Mouse (Mus musculus) forebrain, embryonic 12.5 days (tissue): ENCODE data around the gene Prune2. TPM values are rescaled to one million over a fixed set of nuclear protein-coding genes. Genes with fewer than 3 reads are reported as not detected.

ENCODE experiments used
- ATAC-seq: fragments of 200-750 bp; cut with Nextera tagmentation; 2 replicates; pipeline ENCODE4 v1.8.0; 2017; ENCODE audit warnings: moderate TSS enrichment; ENCODE audit not compliant: low FRiP score
- H3K27ac ChIP-seq: fragments of 300-500 bp; sonication (generic); 2 replicates; pipeline ENCODE4 v1.5.1; 2016; ENCODE audit warnings: mild to moderate bottlenecking
- H3K27me3 ChIP-seq: fragments of 300-500 bp; sonication (generic); 2 replicates; pipeline ENCODE4 v1.6.1; 2016; ENCODE audit warnings: mild to moderate bottlenecking
- H3K36me3 ChIP-seq: fragments of 300-500 bp; sonication (generic); replicated peaks from 2 replicates; pipeline ENCODE4 v1.6.1; 2016; ENCODE audit warnings: mild to moderate bottlenecking
- H3K4me1 ChIP-seq: fragments of 300-500 bp; sonication (generic); 2 replicates; pipeline ENCODE4 v1.6.1; 2016
- H3K4me2 ChIP-seq: fragments of 300-500 bp; sonication (generic); 2 replicates; pipeline ENCODE4 v1.6.1; 2016; ENCODE audit warnings: mild to moderate bottlenecking, moderate library complexity
- H3K4me3 ChIP-seq: fragments of 300-500 bp; sonication (generic); replicated peaks from 2 replicates; pipeline ENCODE4 v1.5.1; 2016; ENCODE audit warnings: mild to moderate bottlenecking
- H3K9ac ChIP-seq: fragments of 300-500 bp; sonication (generic); 2 replicates; pipeline ENCODE4 v1.6.1; 2016; ENCODE audit warnings: mild to moderate bottlenecking
- H3K9me3 ChIP-seq: fragments of 300-500 bp; sonication (generic); 2 replicates; pipeline ENCODE4 v1.6.1; 2016
- WGBS: fragments of 180-500 bp; shearing (Covaris S2); methylation state at CpG from one replicate; pipeline ENCODE4 v1.1.7; 2016; 5-methylcytosine and 5-hydroxymethylcytosine counted together
- polyA plus RNA-seq: library from polyadenylated mRNA; unstranded; fragments of >200 nt; fragmentation: Nextera tagmentation; extraction: Ambion mirVana; gene quantifications from 2 replicates; pipeline ENCODE4 v1.2.1, GENCODE M21; 2016

The Prune2 gene
- polyA plus RNA-seq = 1.5 and 2.8 TPM in 2 replicates

GRCm38 (mm10) chr19:16955613-16956271, at the start of gene Prune2:
Prune2 (plus strand) TSS chr19:16956118.
- H3K9ac ChIP-seq = peak within 1 kb of the TSS; percentile 48
- H3K36me3 ChIP-seq = no peaks in the 10 kb centered on the region
- H3K4me2 ChIP-seq = peak within 1 kb of the TSS; percentile 92
- peak within 1 kb of the TSS; percentile 45 for H3K4me3 ChIP-seq
- ATAC-seq = peak; percentile 93
- under 1% methylated on average over 36 of the region's 36 CpGs for WGBS
- H3K27ac ChIP-seq = no peak within 1 kb of the TSS
- no peaks in the 10 kb centered on the region for H3K9me3 ChIP-seq
- peaks cover 30% of the 10 kb centered on the region for H3K27me3 ChIP-seq
- H3K4me1 ChIP-seq = peaks cover 16% of the 10 kb centered on the region

GRCm38 (mm10) chr19:16911507-16911906, 44.4 kb upstream of the Prune2 start:
- Histone ChIP-seq H3K4me1 (no peaks in the 10 kb centered on the region), H3K27ac (no peak overlapping the region), H3K36me3 (no peaks in the 10 kb centered on the region), H3K4me3 (no peak overlapping the region), H3K9ac (no peak overlapping the region), H3K27me3 (no peaks in the 10 kb centered on the region), H3K4me2 (no peak overlapping the region), H3K9me3 (no peaks in the 10 kb centered on the region)
- 70% methylated on average over 5 of the region's 5 CpGs for WGBS
- no peak for ATAC-seq

- 80% methylated on average over 4 of the region's 4 CpGs for WGBS
- 0 out of 2 replicates have a peak, but pooled peaks cover 4% of the 10 kb centered on the region for H3K9me3 ChIP-seq
- H3K9ac ChIP-seq = no peak overlapping the region
- no peaks in the 10 kb centered on the region for H3K27me3 ChIP-seq
- H3K36me3 ChIP-seq = no peaks in the 10 kb centered on the region
- ATAC-seq = no peak
- H3K4me1 ChIP-seq = no peaks in the 10 kb centered on the region
- no peak overlapping the region for H3K4me2 ChIP-seq
- H3K27ac ChIP-seq = no peak overlapping the region
- no peak overlapping the region for H3K4me3 ChIP-seq
These were observed 31.4 kb upstream of the Prune2 start for GRCm38 (mm10) chr19:16924516-16924915.

GRCm38 (mm10) chr19:16934664-16935063, 21.3 kb upstream of the Prune2 start:
- no peak overlapping the region for H3K4me2 ChIP-seq
- H3K36me3 ChIP-seq = no peaks in the 10 kb centered on the region
- H3K9ac ChIP-seq = no peak overlapping the region
- ATAC-seq = no peak
- no peaks in the 10 kb centered on the region for H3K27me3 ChIP-seq
- 86% methylated on average over 8 of the region's 8 CpGs for WGBS
- H3K9me3 ChIP-seq = no peaks in the 10 kb centered on the region
- H3K27ac ChIP-seq = no peak overlapping the region
- H3K4me1 ChIP-seq = no peaks in the 10 kb centered on the region
- no peak overlapping the region for H3K4me3 ChIP-seq

- no peak overlapping the region for H3K4me3 ChIP-seq
- H3K4me2 ChIP-seq = no peak overlapping the region
- H3K27ac ChIP-seq = no peak overlapping the region
- no peak overlapping the region for H3K9ac ChIP-seq
- ATAC-seq = no peak
- H3K4me1 ChIP-seq = no peaks in the 10 kb centered on the region
- 79% methylated on average over 2 of the region's 2 CpGs for WGBS
- no peaks in the 10 kb centered on the region for H3K9me3 ChIP-seq
- no peaks in the 10 kb centered on the region for H3K27me3 ChIP-seq
- no peaks in the 10 kb centered on the region for H3K36me3 ChIP-seq
These were observed 7.1 kb upstream of the Prune2 start for GRCm38 (mm10) chr19:16948794-16949313.

GRCm38 (mm10) chr19:16949341-16949740, 6.6 kb upstream of the Prune2 start:
- no peak overlapping the region for H3K27ac ChIP-seq
- no peak overlapping the region for H3K4me2 ChIP-seq
- H3K9me3 ChIP-seq = no peaks in the 10 kb centered on the region
- no peaks in the 10 kb centered on the region for H3K4me1 ChIP-seq
- WGBS = 91% methylated on average over 2 of the region's 2 CpGs
- ATAC-seq = no peak
- H3K27me3 ChIP-seq = peaks cover 3% of the 10 kb centered on the region; the same call in 1 of the 2 replicates
- H3K36me3 ChIP-seq = no peaks in the 10 kb centered on the region
- no peak overlapping the region for H3K4me3 ChIP-seq
- no peak overlapping the region for H3K9ac ChIP-seq

- Histone ChIP-seq H3K4me1 (no peaks in the 10 kb centered on the region), H3K9ac (no peak overlapping the region), H3K9me3 (no peaks in the 10 kb centered on the region), H3K36me3 (no peaks in the 10 kb centered on the region), H3K4me3 (no peak overlapping the region), H3K4me2 (no peak overlapping the region), H3K27me3 (peaks cover 10% of the 10 kb centered on the region; the same call in 1 of the 2 replicates), H3K27ac (no peak overlapping the region)
- 73% methylated on average over 9 of the region's 9 CpGs for WGBS
- ATAC-seq = no peak
These were observed 5.9 kb upstream of the Prune2 start for GRCm38 (mm10) chr19:16950051-16950450.

GRCm38 (mm10) chr19:16950664-16951363, 5.1 kb upstream of the Prune2 start:
- no peak overlapping the region for H3K27ac ChIP-seq
- no peak overlapping the region for H3K4me2 ChIP-seq
- H3K4me1 ChIP-seq = peaks cover 7% of the 10 kb centered on the region
- no peak overlapping the region for H3K9ac ChIP-seq
- ATAC-seq = no peak
- no peaks in the 10 kb centered on the region for H3K36me3 ChIP-seq
- H3K9me3 ChIP-seq = no peaks in the 10 kb centered on the region
- H3K4me3 ChIP-seq = no peak overlapping the region
- H3K27me3 ChIP-seq = peaks cover 17% of the 10 kb centered on the region
- WGBS = 84% methylated on average over 8 of the region's 8 CpGs

GRCm38 (mm10) chr19:16954736-16955135, 1.2 kb upstream of the Prune2 start:
- no peak overlapping the region for H3K27ac ChIP-seq
- WGBS = 79% methylated on average over 6 of the region's 6 CpGs
- H3K4me2 ChIP-seq = no peak overlapping the region
- H3K4me1 ChIP-seq = peaks cover 16% of the 10 kb centered on the region
- peaks cover 30% of the 10 kb centered on the region for H3K27me3 ChIP-seq
- no peaks in the 10 kb centered on the region for H3K9me3 ChIP-seq
- H3K9ac ChIP-seq = no peak overlapping the region
- no peak for ATAC-seq
- no peaks in the 10 kb centered on the region for H3K36me3 ChIP-seq
- no peak overlapping the region for H3K4me3 ChIP-seq

GRCm38 (mm10) chr19:16955231-16955612, 696 bp upstream of the Prune2 start:
- Histone ChIP-seq H3K9ac (peak overlapping the region; percentile 48; the same call in 1 of the 2 replicates), H3K4me2 (peak overlapping the region; percentile 92), H3K36me3 (no peaks in the 10 kb centered on the region), H3K9me3 (no peaks in the 10 kb centered on the region), H3K27ac (no peak overlapping the region), H3K4me3 (peak overlapping the region; percentile 45), H3K27me3 (peaks cover 30% of the 10 kb centered on the region), H3K4me1 (peaks cover 16% of the 10 kb centered on the region)
- ATAC-seq = 0 out of 2 replicates have a peak, but pooled peaks have one; percentile 10
- 64% methylated on average over 9 of the region's 9 CpGs for WGBS

- 2% methylated on average over 7 of the region's 7 CpGs for WGBS
- H3K36me3 ChIP-seq = no peaks in the 10 kb centered on the region
- no peaks in the 10 kb centered on the region for H3K9me3 ChIP-seq
- peaks cover 30% of the 10 kb centered on the region for H3K27me3 ChIP-seq
- peak overlapping the region; percentile 92 for H3K4me2 ChIP-seq
- ATAC-seq = peak; percentile 31
- peaks cover 16% of the 10 kb centered on the region for H3K4me1 ChIP-seq
- peak overlapping the region; percentile 45 for H3K4me3 ChIP-seq
- peak overlapping the region; percentile 48 for H3K9ac ChIP-seq
- H3K27ac ChIP-seq = no peak overlapping the region
These were observed 401 bp downstream of the Prune2 start for GRCm38 (mm10) chr19:16956319-16956718.

GRCm38 (mm10) chr19:16959051-16959450, 3.1 kb downstream of the Prune2 start:
- Histone ChIP-seq H3K4me3 (no peak overlapping the region), H3K27ac (no peak overlapping the region), H3K27me3 (peaks cover 30% of the 10 kb centered on the region), H3K9ac (no peak overlapping the region), H3K36me3 (no peaks in the 10 kb centered on the region), H3K9me3 (no peaks in the 10 kb centered on the region), H3K4me2 (no peak overlapping the region), H3K4me1 (peaks cover 16% of the 10 kb centered on the region)
- WGBS = 90% methylated on average over 4 of the region's 4 CpGs
- no peak for ATAC-seq
